Mouse (Mus musculus) heart, embryonic 14.5 days (tissue): Measurements from ENCODE around the gene Mtmr2. TPM values are rescaled to one million over a fixed set of nuclear protein-coding genes. Genes with fewer than 3 reads are reported as not detected.

Experiments used
- polyA plus RNA-seq: library from polyadenylated mRNA; unstranded; fragments of >200 nt; fragmentation: Nextera tagmentation; extraction: Ambion mirVana; gene quantifications from 2 replicates; pipeline ENCODE4 v1.2.1, GENCODE M21; 2014

Gene Mtmr2
- polyA plus RNA-seq, 1 experiment from 2014 or later, result 48.2 TPM

Other genes starting within 250 kb of the Mtmr2 start
- gene Cep57, start 78.7 kb downstream of the Mtmr2 start, polyA plus RNA-seq, result 39.5 and 42.0 TPM in 2 replicates
- gene Fam76b, start 79.3 kb downstream of the Mtmr2 start, polyA plus RNA-seq, result 18.4 and 20.4 TPM in 2 replicates